Mouse (Mus musculus) cerebellum, adult 2 months (tissue): ENCODE data around the gene Mthfr.

ENCODE experiments used
- CTCF ChIP-seq: fragments of 200-500 bp; IDR thresholded peaks from 2 replicates; pipeline ENCODE4 v1.5.1; 2011; ENCODE audit warnings: low read depth, mild to moderate bottlenecking, control low read depth, low read length, moderate library complexity, borderline replicate concordance; ENCODE audit not compliant: insufficient read depth
- POLR2A ChIP-seq: fragments of 200-500 bp; IDR thresholded peaks from 2 replicates; pipeline ENCODE4 v1.6.1; 2011; ENCODE audit warnings: low read length, control low read depth, borderline replicate concordance; ENCODE audit not compliant: insufficient read depth

- TF ChIP-seq CTCF (no peak), POLR2A (no peak)
Measured at GRCm38 (mm10) chr4:148080597-148080973, 41.7 kb downstream of the Mthfr start.
